Mouse (Mus musculus) heart, adult 2 months (tissue): ENCODE data around the gene Gdpd3. TPM values are rescaled to one million over a fixed set of nuclear protein-coding genes. Genes with fewer than 3 reads are reported as not detected.

Experiments
- DNase-seq, 2 experiments: peaks; one replicate each; pipeline ENCODE4 v3.0.0; 2021
- H3K27ac ChIP-seq: fragments of 200-600 bp; 2 replicates; pipeline ENCODE4 v1.8.1; 2022
- H3K27me3 ChIP-seq: fragments of 200-500 bp; 2 replicates; pipeline ENCODE4 v1.6.1; 2012; ENCODE audit warnings: mild to moderate bottlenecking, low read length, inconsistent platforms, mixed read lengths; ENCODE audit not compliant: control insufficient read depth, insufficient read depth
- H3K36me3 ChIP-seq: fragments of 200-500 bp; 2 replicates; pipeline ENCODE4 v1.6.1; 2012; ENCODE audit warnings: low read length, inconsistent platforms; ENCODE audit not compliant: control insufficient read depth, insufficient read depth
- H3K4me1 ChIP-seq: fragments of 200-500 bp; 2 replicates; pipeline ENCODE4 v1.6.1; 2011; ENCODE audit warnings: low read length; ENCODE audit not compliant: control insufficient read depth, insufficient read depth
- H3K4me3 ChIP-seq: fragments of 200-600 bp; 2 replicates; pipeline ENCODE4 v1.8.1; 2022
- H3K79me2 ChIP-seq: fragments of 200-500 bp; replicated peaks from 2 replicates; pipeline ENCODE4 v1.6.1; 2012; ENCODE audit warnings: mild to moderate bottlenecking, inconsistent platforms, low read length, moderate library complexity, mixed read lengths; ENCODE audit not compliant: control insufficient read depth, insufficient read depth
- H3K9ac ChIP-seq: fragments of 200-500 bp; 2 replicates; pipeline ENCODE4 v1.6.1; 2012; ENCODE audit warnings: low read depth, mild to moderate bottlenecking, control low read depth, inconsistent platforms, low read length, mixed read lengths
- CTCF ChIP-seq: fragments of 200-600 bp; IDR thresholded peaks from 2 replicates; pipeline ENCODE4 v1.8.1; 2022; ENCODE audit warnings: antibody characterized with exemption, mild to moderate bottlenecking, moderate library complexity
- EP300 ChIP-seq: fragments of 200-500 bp; IDR thresholded peaks from 2 replicates; pipeline ENCODE4 v1.6.1; 2011; ENCODE audit warnings: low read depth, low read length, control low read depth; ENCODE audit not compliant: insufficient read depth
- POLR2A ChIP-seq: fragments of 200-500 bp; IDR thresholded peaks from 2 replicates; pipeline ENCODE4 v1.6.1; 2011; ENCODE audit warnings: mild to moderate bottlenecking, low read depth, low read length, control low read depth; ENCODE audit not compliant: insufficient read depth
- WGBS: fragments of 180-500 bp; shearing (Covaris S2); methylation state at CpG from one replicate; pipeline ENCODE4 v1.1.7; 2018; 5-methylcytosine and 5-hydroxymethylcytosine counted together
- intact Hi-C: fragments of 180-260 bp; cut with DNase I; formaldehyde crosslinking; loops from one replicate; pipeline ENCODE4 v1.15.1; 2025
- polyA plus RNA-seq: library from polyadenylated mRNA; depleted of rRNA; stranded (reverse); fragments of >200 nt; gene quantifications from 2 replicates; pipeline ENCODE4 v1.2.3, GENCODE M21; 2012
- total RNA-seq, 2 experiments: library from RNA; stranded (reverse); gene quantifications; 2 replicates each; pipeline ENCODE4 v1.2.3; 2021

Gene Gdpd3
- total and polyA plus RNA-seq, 3 experiments: 1.3 to 4.3 (median 1.3) TPM

DNA sequence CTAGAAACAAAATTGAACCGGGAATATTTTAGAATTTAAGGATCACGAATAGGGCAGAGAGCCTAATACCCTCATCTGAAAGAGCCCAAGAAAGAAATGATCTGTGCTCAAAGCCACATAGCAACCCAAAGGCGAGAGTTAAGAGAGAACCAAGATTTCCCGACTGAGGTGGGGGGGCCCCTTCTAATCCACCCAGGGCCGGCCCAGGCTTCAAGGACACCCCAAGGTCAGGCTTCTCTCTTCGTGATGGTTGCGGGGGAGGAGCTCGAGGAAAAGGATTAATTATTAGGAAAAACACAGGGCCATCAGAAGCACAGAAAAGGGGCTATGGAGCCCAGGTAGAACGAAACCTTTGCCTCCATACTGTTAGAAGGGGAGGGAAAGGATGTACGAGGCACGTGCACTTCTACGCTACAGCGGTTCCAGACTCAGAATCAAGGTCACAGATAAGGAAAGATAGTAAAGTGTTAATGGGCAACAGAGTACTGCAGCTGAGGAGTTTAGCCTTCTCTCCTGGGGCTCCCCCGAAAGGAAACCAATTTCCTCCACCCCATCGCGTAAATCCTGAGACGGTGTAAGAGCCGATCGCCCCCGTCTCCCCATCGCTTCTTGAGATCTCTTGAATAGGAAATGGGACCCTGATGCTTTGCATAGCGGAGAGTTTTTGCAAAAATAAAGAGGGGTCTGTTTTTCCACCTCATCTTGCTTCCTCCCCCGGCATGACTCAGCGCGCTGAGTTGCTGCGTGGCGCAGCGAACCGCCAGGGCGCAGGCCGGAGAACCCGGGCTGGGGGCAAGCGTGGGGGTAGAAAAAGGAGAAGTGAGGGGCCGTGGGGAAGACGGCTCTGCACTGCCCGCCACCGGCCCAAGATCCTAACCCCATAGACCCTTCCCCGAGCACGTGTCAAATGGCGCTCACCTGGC is 32.3 kb downstream of the Gdpd3 start:
- no peaks in the 10 kb centered on the region for H3K27me3 ChIP-seq
- DNase-seq: peak in 1 of 2 experiments; percentile 50
- H3K36me3 ChIP-seq: peaks cover 17% of the 10 kb centered on the region
- H3K79me2 ChIP-seq: no peaks in the 10 kb centered on the region
- intact Hi-C loops: loop anchor here (2.0 kb wide), 3 partner anchors 18 to 38 kb away; partner anchors contain the start of gene Tbx6
- H3K4me3 ChIP-seq: peak overlapping the region; percentile 94
- TF ChIP-seq POLR2A: 0 out of 2 replicates have a peak, but pooled peaks have one; percentile 10
- TF ChIP-seq EP300: no peak
- no peak for TF ChIP-seq CTCF
- peak overlapping the region; percentile 84 for H3K9ac ChIP-seq
- under 1% methylated on average over 40 of the region's 40 CpGs for WGBS
- peaks cover 5% of the 10 kb centered on the region for H3K4me1 ChIP-seq
- peak overlapping the region; percentile 99 for H3K27ac ChIP-seq

DNA sequence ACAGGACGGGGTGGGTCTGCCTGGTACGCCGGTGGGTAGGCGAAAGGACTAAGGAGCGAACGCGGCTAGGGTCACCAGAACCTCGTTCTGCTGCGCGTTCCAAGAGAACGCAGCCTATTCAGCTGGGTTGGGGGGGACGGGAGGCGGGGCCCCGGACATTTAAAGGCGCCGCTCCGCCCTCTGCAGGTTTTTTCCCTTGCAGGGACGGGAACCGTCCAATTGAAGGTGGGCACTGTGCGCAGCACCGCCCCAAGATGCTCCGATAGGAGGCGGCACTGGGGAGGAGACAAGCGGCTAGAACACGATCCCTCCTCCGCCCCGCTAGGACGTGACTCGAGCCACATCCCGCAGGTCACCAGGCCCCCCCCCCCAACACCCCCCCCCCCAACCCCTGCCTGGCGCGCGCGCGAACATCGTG is 32.9 kb downstream of the Gdpd3 start:
- Histone ChIP-seq H3K9ac (peak overlapping the region; percentile 87), H3K4me1 (peaks cover 5% of the 10 kb centered on the region), H3K27ac (peak overlapping the region; percentile 100), H3K36me3 (peaks cover 15% of the 10 kb centered on the region), H3K4me3 (peak overlapping the region; percentile 94), H3K27me3 (no peaks in the 10 kb centered on the region), H3K79me2 (no peaks in the 10 kb centered on the region)
- under 1% methylated on average over 32 of the region's 36 CpGs for WGBS
- DNase-seq: peak; percentile 95 to 99
- TF ChIP-seq POLR2A (peak; percentile 100), EP300 (peak; percentile 61; the same call in 1 of the 2 replicates), CTCF (peak; percentile 64; the same call in 1 of the 2 replicates)
- intact Hi-C loops: loop anchor here (2.0 kb wide), 3 partner anchors 18 to 38 kb away; partner anchors contain the start of gene Tbx6

DNA sequence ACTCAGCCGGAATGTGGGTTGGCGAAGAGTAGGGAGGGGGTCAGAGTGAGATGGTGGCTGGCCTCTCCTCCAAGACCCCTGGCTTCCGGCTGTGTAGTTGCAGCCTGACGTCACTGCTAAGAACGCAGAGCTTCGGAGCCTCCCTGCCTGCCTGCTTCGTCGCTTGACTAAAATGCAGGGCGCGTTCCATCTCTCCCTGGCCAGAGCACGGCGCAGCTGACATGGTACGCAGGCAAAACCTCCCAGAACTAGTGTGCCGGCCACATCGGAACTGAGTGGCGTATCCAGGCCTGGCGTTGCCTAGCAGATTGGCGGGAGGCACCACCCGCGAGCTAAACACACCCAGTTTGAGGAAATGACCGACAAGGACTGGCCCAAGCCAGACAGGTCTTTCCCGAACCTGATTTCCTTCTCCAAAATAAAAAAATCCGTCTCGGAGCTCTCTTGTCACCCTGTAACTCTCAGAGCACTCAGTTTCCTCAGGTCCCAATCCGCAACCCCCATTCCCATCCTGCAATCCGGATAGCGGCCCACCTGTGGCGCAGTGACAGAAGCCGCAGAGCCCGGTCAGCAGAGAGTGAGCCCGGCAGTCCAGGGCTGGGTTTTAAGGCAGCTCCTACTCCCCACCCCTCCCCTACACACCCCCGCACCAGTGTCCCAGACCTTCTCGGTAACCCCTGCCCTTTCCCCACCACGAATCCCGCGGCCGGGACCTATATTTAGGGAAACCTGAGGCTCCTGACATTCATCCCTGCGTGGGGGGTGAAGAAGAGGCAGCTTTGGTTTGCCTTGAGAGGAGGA is 33.5 kb downstream of the Gdpd3 start:
- Histone ChIP-seq H3K27ac (peak overlapping the region; percentile 100), H3K4me3 (peak overlapping the region; percentile 76), H3K79me2 (no peaks in the 10 kb centered on the region), H3K9ac (peak overlapping the region; percentile 87), H3K36me3 (peaks cover 9% of the 10 kb centered on the region), H3K4me1 (peaks cover 5% of the 10 kb centered on the region), H3K27me3 (no peaks in the 10 kb centered on the region)
- under 1% methylated on average over 36 of the region's 38 CpGs for WGBS
- TF ChIP-seq CTCF (peak; percentile 66), EP300 (0 out of 2 replicates have a peak, but pooled peaks have one; percentile 44), POLR2A (peak; percentile 90)
- peak in 1 of 2 experiments; percentile 88 for DNase-seq
- intact Hi-C loops: loop anchor here (2.0 kb wide), 3 partner anchors 19 to 39 kb away; partner anchors contain the start of gene Tbx6

DNA sequence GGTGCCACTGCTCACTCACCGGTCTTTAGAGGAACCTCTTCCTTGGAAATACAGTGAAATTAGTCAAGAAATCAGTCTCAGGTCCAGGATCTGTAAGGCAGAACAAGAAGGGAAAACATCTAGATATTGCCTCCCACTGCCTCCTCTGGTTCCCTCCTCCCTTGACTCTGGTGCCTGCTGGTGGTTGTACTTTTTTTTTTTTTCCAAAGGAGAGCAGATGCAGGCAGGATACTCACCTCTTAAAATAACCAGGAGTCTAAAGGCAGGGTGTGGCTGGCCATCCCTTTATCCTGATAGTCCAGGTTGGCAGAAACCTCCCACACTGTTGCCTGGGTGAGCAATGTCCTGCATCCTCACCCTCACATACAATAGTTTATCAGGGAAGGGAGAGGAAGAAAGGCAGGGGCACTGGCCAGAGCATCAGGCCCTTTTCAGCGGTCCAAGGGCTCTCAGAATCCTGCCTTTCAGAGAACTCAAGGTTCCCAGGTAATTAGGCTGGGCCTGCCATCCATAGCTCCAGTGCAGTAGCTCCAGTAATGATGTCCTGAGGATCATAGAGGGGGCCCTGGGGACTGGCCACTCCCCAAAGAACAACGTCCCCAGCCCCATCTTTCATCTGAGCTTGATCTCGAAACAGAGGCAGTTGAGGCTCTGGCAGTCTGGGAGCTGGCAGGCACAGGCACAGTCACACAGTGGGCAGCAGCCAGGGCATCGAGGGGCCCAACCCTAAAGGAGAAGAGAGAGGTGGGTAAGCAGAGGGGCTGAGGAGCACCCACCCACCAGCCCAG is 34.3 kb downstream of the Gdpd3 start:
- no peak for DNase-seq
- Histone ChIP-seq H3K79me2 (no peaks in the 10 kb centered on the region), H3K27ac (peak overlapping the region; percentile 100), H3K4me3 (peak overlapping the region; percentile 76), H3K36me3 (peaks cover 7% of the 10 kb centered on the region), H3K4me1 (peaks cover 5% of the 10 kb centered on the region), H3K9ac (peak overlapping the region; percentile 87), H3K27me3 (no peaks in the 10 kb centered on the region)
- WGBS: 59% methylated on average over 5 of the region's 5 CpGs
- intact Hi-C loops: no loop called here
- no peak for TF ChIP-seq POLR2A
- TF ChIP-seq CTCF: 0 out of 2 replicates have a peak, but pooled peaks have one; percentile 4
- no peak for TF ChIP-seq EP300

DNA sequence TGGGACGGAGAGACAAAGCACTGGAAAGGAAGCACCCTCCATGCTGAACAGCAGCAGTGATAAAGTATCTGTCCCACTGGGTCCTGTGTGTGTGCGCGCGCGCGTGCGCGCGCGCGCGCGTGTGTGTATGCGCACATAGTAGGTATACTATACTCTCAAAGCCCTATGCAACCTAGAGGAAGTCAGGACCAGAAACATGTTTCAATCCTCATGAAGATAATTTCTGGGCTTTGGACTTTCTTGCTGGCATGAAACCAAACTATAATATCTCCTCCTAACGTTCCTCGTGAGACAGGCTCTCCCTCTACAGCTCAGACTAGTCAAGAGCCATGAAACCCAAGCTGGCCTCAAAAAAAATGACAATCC is 34.9 kb downstream of the Gdpd3 start:
- Histone ChIP-seq H3K9ac (no peak overlapping the region), H3K27me3 (no peaks in the 10 kb centered on the region), H3K36me3 (peaks cover 7% of the 10 kb centered on the region), H3K4me3 (no peak overlapping the region), H3K79me2 (no peaks in the 10 kb centered on the region), H3K27ac (peak overlapping the region; percentile 100), H3K4me1 (peaks cover 5% of the 10 kb centered on the region)
- TF ChIP-seq POLR2A (no peak), EP300 (no peak), CTCF (no peak)
- DNase-seq: no peak
- WGBS: 90% methylated on average over 16 of the region's 16 CpGs
- intact Hi-C loops: no loop called here
